Mouse (Mus musculus) liver, embryonic 14.5 days (tissue): ENCODE results near the gene Fmnl3. TPM values are rescaled to one million over a fixed set of nuclear protein-coding genes. Genes with fewer than 3 reads are reported as not detected.

ENCODE experiments used
- ATAC-seq: fragments of 200-750 bp; cut with Nextera tagmentation; 2 replicates; pipeline ENCODE4 v1.8.0; 2017; ENCODE audit warnings: moderate number of reproducible peaks, mild to moderate bottlenecking, moderate library complexity; ENCODE audit not compliant: insufficient read depth
- DNase-seq, 3 experiments: peaks; one replicate each; pipeline ENCODE4 v3.0.0-alpha.2; 2012 to 2013; ENCODE audit warnings: low read depth in 3 of 3, low spot score in 3 of 3
- H3K27ac ChIP-seq: fragments of 300-500 bp; sonication (generic); 2 replicates; pipeline ENCODE4 v1.5.1; 2014; ENCODE audit warnings: moderate library complexity, mild to moderate bottlenecking, control low read depth, inconsistent platforms
- H3K27me3 ChIP-seq: fragments of 300-500 bp; sonication (generic); 2 replicates; pipeline ENCODE4 v1.6.1; 2014; ENCODE audit warnings: mild to moderate bottlenecking, low read length, moderate library complexity; ENCODE audit not compliant: control insufficient read depth, insufficient read depth
- H3K36me3 ChIP-seq: fragments of 300-500 bp; sonication (generic); replicated peaks from 2 replicates; pipeline ENCODE4 v1.6.1; 2014; ENCODE audit warnings: low read depth; ENCODE audit not compliant: control insufficient read depth, insufficient read depth
- H3K4me1 ChIP-seq, 2 experiments: fragments of 200-500 bp in 1 of 2; fragments of 300-500 bp in 1 of 2; sonication (generic) in 1 of 2; replicated peaks; 2 replicates each; pipeline ENCODE4 v1.6.1; 2012 to 2014; ENCODE audit warnings: antibody characterized with exemption in 1 of 2, inconsistent platforms in 1 of 2, low read length in 1 of 2; ENCODE audit not compliant: control insufficient read depth in 2 of 2, insufficient read depth in 2 of 2
- H3K4me2 ChIP-seq: fragments of 300-500 bp; sonication (generic); 2 replicates; pipeline ENCODE4 v1.6.1; 2014; ENCODE audit warnings: low read depth, mild to moderate bottlenecking, control low read depth, moderate library complexity
- H3K4me3 ChIP-seq, 2 experiments: fragments of 200-500 bp in 1 of 2; fragments of 300-500 bp in 1 of 2; sonication (generic) in 1 of 2; 2 replicates each; pipeline ENCODE4 v1.5.1; 2012 to 2014; ENCODE audit warnings: low read depth in 2 of 2, low read length in 2 of 2, mild to moderate bottlenecking in 2 of 2, control low read depth in 1 of 2, inconsistent platforms in 1 of 2, moderate library complexity in 1 of 2; ENCODE audit not compliant: insufficient read depth in 1 of 2
- H3K9ac ChIP-seq: fragments of 300-500 bp; sonication (generic); replicated peaks from 2 replicates; pipeline ENCODE4 v1.6.1; 2014; ENCODE audit warnings: mild to moderate bottlenecking, control low read depth, moderate library complexity
- H3K9me3 ChIP-seq: fragments of 300-500 bp; sonication (generic); 2 replicates; pipeline ENCODE4 v1.6.1; 2016; ENCODE audit warnings: low read length, mixed read lengths; ENCODE audit not compliant: control insufficient read depth
- CTCF ChIP-seq: IDR thresholded peaks from 2 replicates; pipeline ENCODE4 v1.5.1; 2016; ENCODE audit warnings: antibody characterized with exemption, low read depth, control low read depth
- EP300 ChIP-seq: IDR thresholded peaks from 2 replicates; pipeline ENCODE4 v1.6.1; 2016; ENCODE audit warnings: antibody characterized with exemption, low read depth
- WGBS: fragments of 180-500 bp; shearing (Covaris S2); extraction: QIAGEN DNeasy Blood & Tissue Kit; methylation state at CpG from one replicate; pipeline ENCODE4 v1.1.7; 2014; ENCODE audit not compliant: insufficient replicate concordance; 5-methylcytosine and 5-hydroxymethylcytosine counted together
- polyA plus RNA-seq, 2 experiments: library from polyadenylated mRNA; depleted of rRNA in 1 of 2; stranded (reverse) in 1 of 2; unstranded in 1 of 2; fragments of >200 nt; fragmentation: Nextera tagmentation in 1 of 2; extraction: Ambion mirVana in 1 of 2; gene quantifications; 2 replicates each; pipeline versions ENCODE4 v1.2.1 to v1.2.3; 2012 to 2014

Fmnl3 gene
- polyA plus RNA-seq, 2 experiments = 1.4 to 3.7 TPM

DNA sequence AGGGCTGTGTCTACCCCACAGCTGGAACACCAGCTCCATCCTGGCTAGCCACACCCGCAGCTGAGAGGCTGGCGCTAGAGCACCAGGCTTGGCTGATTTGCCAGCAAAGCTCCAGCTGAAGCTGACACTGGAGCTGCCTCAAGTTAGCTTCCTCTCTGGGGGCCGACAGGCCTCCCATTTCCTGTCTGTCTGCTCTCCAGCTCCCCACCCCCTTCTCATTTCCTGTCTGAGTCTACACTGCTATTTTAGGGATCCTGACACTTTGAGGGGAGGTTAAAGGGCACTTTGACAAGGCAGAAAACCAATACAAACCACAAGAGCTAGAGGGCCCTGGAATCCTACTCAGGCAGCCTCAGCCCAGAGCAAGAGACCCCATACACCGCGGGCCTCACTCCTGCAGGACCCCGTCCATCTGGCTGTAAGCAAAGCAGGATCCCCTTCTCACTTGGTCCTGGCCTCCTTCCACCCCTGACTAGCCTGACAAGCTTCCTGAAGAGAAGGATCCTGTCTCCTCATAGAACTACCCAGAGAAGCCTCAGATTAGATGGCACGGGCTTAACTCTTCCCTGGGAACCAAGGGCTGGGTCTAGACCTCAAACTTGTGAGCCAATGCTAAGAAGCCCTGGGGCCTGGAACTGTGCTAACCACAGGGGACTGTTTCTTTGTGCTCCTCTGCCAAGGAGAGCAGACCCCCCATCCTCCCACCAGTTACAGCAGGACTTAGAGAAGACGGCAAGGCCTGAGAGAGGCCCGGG is 37.2 kb downstream of the Fmnl3 start:
- Histone ChIP-seq H3K27me3 (no peaks in the 10 kb centered on the region), H3K9ac (no peak overlapping the region), H3K4me3 (no peak overlapping the region), H3K27ac (peak overlapping the region; percentile 55), H3K9me3 (no peaks in the 10 kb centered on the region), H3K4me1 (peaks cover 5 to 54% of the 10 kb centered on the region in 2 experiments; a peak in 3 of 4 replicates), H3K4me2 (peak overlapping the region; percentile 21; the same call in 1 of the 2 replicates), H3K36me3 (no peaks in the 10 kb centered on the region)
- DNase-seq (peak; percentile 50 to 54 (median 52)), ATAC-seq (peak; percentile 74)
- 11% methylated on average over 9 of the region's 9 CpGs for WGBS
- TF ChIP-seq CTCF (no peak), EP300 (no peak)

- Histone ChIP-seq H3K4me1 (peaks cover 5 to 50% of the 10 kb centered on the region in 2 experiments; a peak in 3 of 4 replicates), H3K9me3 (no peaks in the 10 kb centered on the region), H3K4me3 (no peak overlapping the region), H3K9ac (no peak overlapping the region), H3K36me3 (no peaks in the 10 kb centered on the region), H3K4me2 (no peak overlapping the region), H3K27ac (no peak overlapping the region), H3K27me3 (no peaks in the 10 kb centered on the region)
- ATAC-seq (no peak), DNase-seq (no peak)
- TF ChIP-seq EP300 = no peak
- TF ChIP-seq CTCF = no peak
Observed at GRCm38 (mm10) chr15:99332111-99332510, 38.2 kb downstream of the Fmnl3 start.

GRCm38 (mm10) chr15:99331341-99331740 is 38.9 kb downstream of the Fmnl3 start:
- Histone ChIP-seq H3K4me1 (peaks cover 5 to 46% of the 10 kb centered on the region in 2 experiments; a peak in 3 of 4 replicates), H3K27ac (no peak overlapping the region)

DNA sequence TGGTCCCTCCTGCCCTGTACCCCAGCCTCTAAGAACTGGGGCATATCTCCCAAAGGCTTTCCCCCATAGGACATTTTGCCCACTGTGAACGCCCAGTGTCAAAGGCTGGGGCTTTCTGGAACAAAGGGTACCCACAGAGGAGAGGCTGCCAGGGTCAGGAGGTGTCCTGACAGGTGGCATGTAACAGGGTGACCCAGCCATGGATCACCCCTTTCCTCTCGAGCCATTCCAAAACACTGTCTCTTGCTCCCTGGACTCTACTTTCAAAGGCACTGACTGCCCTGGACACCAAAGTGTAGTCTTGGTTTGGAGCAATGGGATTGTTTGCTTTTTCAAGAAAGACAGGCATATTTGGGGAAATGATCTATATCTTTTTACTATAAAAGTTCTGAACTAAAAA is 40.0 kb downstream of the Fmnl3 start:
- Histone ChIP-seq H3K4me1 (peaks cover 5 to 40% of the 10 kb centered on the region in 2 experiments; a peak in 3 of 4 replicates), H3K27ac (no peak overlapping the region), H3K9ac (no peak overlapping the region), H3K27me3 (no peaks in the 10 kb centered on the region), H3K36me3 (no peaks in the 10 kb centered on the region), H3K4me3 (no peak overlapping the region), H3K9me3 (no peaks in the 10 kb centered on the region), H3K4me2 (no peak overlapping the region)
- ATAC-seq (no peak), DNase-seq (no peak)
- TF ChIP-seq EP300 (no peak), CTCF (no peak)
- WGBS = 26% methylated on average over 2 of the region's 2 CpGs

More at GRCm38 (mm10) chr15:99331341-99331740, 38.9 kb downstream of the Fmnl3 start:
- Histone ChIP-seq H3K36me3 (no peaks in the 10 kb centered on the region), H3K4me3 (no peak overlapping the region), H3K9ac (no peak overlapping the region), H3K27me3 (no peaks in the 10 kb centered on the region), H3K4me2 (no peak overlapping the region), H3K9me3 (no peaks in the 10 kb centered on the region)
- no peak for DNase-seq
- no peak for ATAC-seq
- 82% methylated on average over 5 of the region's 5 CpGs for WGBS
- TF ChIP-seq EP300 = no peak
- no peak for TF ChIP-seq CTCF

DNA sequence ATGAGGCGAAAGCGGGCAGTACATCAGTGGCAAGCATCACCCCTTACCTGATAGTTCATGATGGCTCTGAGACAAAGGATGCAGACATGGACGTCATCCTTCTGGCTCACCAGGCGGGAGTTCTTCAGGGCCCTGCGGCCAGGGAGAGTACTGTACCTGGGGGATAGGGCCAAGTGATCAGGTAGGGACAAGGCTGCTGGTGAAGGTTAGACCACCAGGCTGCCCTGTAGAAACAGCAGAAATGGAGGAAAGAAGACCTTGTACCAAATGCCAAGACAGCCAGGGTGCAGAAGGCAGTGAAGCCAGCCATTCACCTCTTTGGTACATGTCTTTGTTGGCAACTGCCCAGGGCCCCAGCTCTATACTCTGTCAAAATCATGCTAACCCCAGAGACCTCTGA is 42.3 kb downstream of the Fmnl3 start:
- H3K4me3 ChIP-seq = no peak overlapping the region
- WGBS = 78% methylated on average over 5 of the region's 5 CpGs

More for the DNA sequence above, 42.3 kb downstream of the Fmnl3 start:
- TF ChIP-seq CTCF = no peak
- TF ChIP-seq EP300 = no peak
- H3K9ac ChIP-seq = no peak overlapping the region
- ATAC-seq (no peak), DNase-seq (no peak)
- peaks cover 2 to 25% of the 10 kb centered on the region in 2 experiments; a peak in 2 of 4 replicates for H3K4me1 ChIP-seq
- no peak overlapping the region for H3K4me2 ChIP-seq
- H3K36me3 ChIP-seq = no peaks in the 10 kb centered on the region
- H3K27ac ChIP-seq = no peak overlapping the region
- H3K9me3 ChIP-seq = no peaks in the 10 kb centered on the region
- no peaks in the 10 kb centered on the region for H3K27me3 ChIP-seq
